Mouse (Mus musculus) embryonic facial prominence, embryonic 12.5 days (tissue): ENCODE data around the gene Lactb. TPM values are rescaled to one million over a fixed set of nuclear protein-coding genes. Genes with fewer than 3 reads are reported as not detected.

Source experiments
- ATAC-seq: fragments of 200-750 bp; cut with Nextera tagmentation; 2 replicates; pipeline ENCODE4 v1.8.0; 2017; ENCODE audit not compliant: insufficient number of reproducible peaks, insufficient read depth, low FRiP score, low TSS enrichment
- H3K27ac ChIP-seq: fragments of 300-500 bp; sonication (generic); 2 replicates; pipeline ENCODE4 v1.5.1; 2016; ENCODE audit warnings: mild to moderate bottlenecking
- H3K27me3 ChIP-seq: fragments of 300-500 bp; sonication (generic); 2 replicates; pipeline ENCODE4 v1.6.1; 2016; ENCODE audit warnings: mild to moderate bottlenecking, moderate library complexity
- H3K36me3 ChIP-seq: fragments of 300-500 bp; sonication (generic); 2 replicates; pipeline ENCODE4 v1.6.1; 2016; ENCODE audit warnings: mild to moderate bottlenecking
- H3K4me1 ChIP-seq: fragments of 300-500 bp; sonication (generic); 2 replicates; pipeline ENCODE4 v1.6.1; 2016
- H3K4me2 ChIP-seq: fragments of 300-500 bp; sonication (generic); replicated peaks from 2 replicates; pipeline ENCODE4 v1.6.1; 2016; ENCODE audit warnings: mild to moderate bottlenecking, moderate library complexity
- H3K4me3 ChIP-seq: fragments of 300-500 bp; sonication (generic); 2 replicates; pipeline ENCODE4 v1.5.1; 2016; ENCODE audit warnings: mild to moderate bottlenecking
- H3K9ac ChIP-seq: fragments of 300-500 bp; sonication (generic); 2 replicates; pipeline ENCODE4 v1.6.1; 2016; ENCODE audit warnings: mild to moderate bottlenecking, moderate library complexity
- H3K9me3 ChIP-seq: fragments of 300-500 bp; sonication (generic); 2 replicates; pipeline ENCODE4 v1.6.1; 2016; ENCODE audit warnings: mild to moderate bottlenecking, moderate library complexity
- WGBS: fragments of 180-500 bp; shearing (Covaris S2); methylation state at CpG from one replicate; pipeline ENCODE4 v1.1.7; 2016; 5-methylcytosine and 5-hydroxymethylcytosine counted together
- polyA plus RNA-seq: library from polyadenylated mRNA; unstranded; fragments of >200 nt; fragmentation: Nextera tagmentation; extraction: Ambion mirVana; gene quantifications from 2 replicates; pipeline ENCODE4 v1.2.1, GENCODE M21; 2016

Lactb gene
- polyA plus RNA-seq, 1 experiment from 2014 or later = 10.2 TPM

GRCm38 (mm10) chr9:66978468-66978867 is 3.2 kb upstream of the Lactb start:
- no peak overlapping the region for H3K9ac ChIP-seq
- H3K27ac ChIP-seq = no peak overlapping the region
- 0 out of 2 replicates have a peak, but pooled peaks cover 5% of the 10 kb centered on the region for H3K4me1 ChIP-seq
- no peak for ATAC-seq
- WGBS = 75% methylated on average over 1 of the region's 1 CpGs
- H3K36me3 ChIP-seq = no peaks in the 10 kb centered on the region
- no peak overlapping the region for H3K4me2 ChIP-seq
- H3K4me3 ChIP-seq = no peak overlapping the region
- no peaks in the 10 kb centered on the region for H3K9me3 ChIP-seq
- H3K27me3 ChIP-seq = no peaks in the 10 kb centered on the region

GRCm38 (mm10) chr9:66977982-66978381 is 2.7 kb upstream of the Lactb start:
- 81% methylated on average over 1 of the region's 1 CpGs for WGBS
- no peaks in the 10 kb centered on the region for H3K27me3 ChIP-seq
- no peaks in the 10 kb centered on the region for H3K9me3 ChIP-seq
- no peak for ATAC-seq
- no peak overlapping the region for H3K27ac ChIP-seq
- no peak overlapping the region for H3K9ac ChIP-seq
- H3K4me1 ChIP-seq = 0 out of 2 replicates have a peak, but pooled peaks cover 5% of the 10 kb centered on the region
- no peak overlapping the region for H3K4me2 ChIP-seq
- no peak overlapping the region for H3K4me3 ChIP-seq
- H3K36me3 ChIP-seq = no peaks in the 10 kb centered on the region

DNA sequence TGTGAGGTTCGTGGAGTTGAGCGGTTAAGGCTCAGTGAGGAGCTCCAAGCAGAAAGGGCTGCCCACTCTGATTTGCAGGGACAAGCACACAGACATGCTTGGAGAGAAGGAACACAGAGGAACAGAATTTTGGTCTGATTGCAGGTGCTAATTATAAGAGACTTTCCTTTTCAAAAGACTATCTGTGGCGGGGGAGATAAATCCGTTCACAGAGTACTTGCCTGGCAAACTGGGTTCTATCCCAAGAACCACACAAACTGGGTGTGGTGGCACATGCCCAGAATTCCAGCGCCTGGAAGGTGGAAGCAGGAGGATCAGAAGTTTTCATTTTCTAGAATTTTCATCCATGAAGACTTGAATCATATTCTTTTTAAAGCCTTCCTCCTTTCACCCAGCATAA is 1.8 kb upstream of the Lactb start:
- 77% methylated on average over 5 of the region's 5 CpGs for WGBS
- ATAC-seq = no peak
- H3K9ac ChIP-seq = no peak overlapping the region

GRCm38 (mm10) chr9:66974721-66975225 is 511 bp downstream of the Lactb start:
- peak overlapping the region; percentile 71 for H3K9ac ChIP-seq
- H3K27me3 ChIP-seq = no peaks in the 10 kb centered on the region
- H3K27ac ChIP-seq = peak overlapping the region; percentile 84
- under 1% methylated on average over 41 of the region's 41 CpGs for WGBS
- peaks cover 6% of the 10 kb centered on the region for H3K36me3 ChIP-seq
- peak overlapping the region; percentile 98 for H3K4me3 ChIP-seq
- H3K9me3 ChIP-seq = no peaks in the 10 kb centered on the region
- 0 out of 2 replicates have a peak, but pooled peaks cover 5% of the 10 kb centered on the region for H3K4me1 ChIP-seq
- peak; percentile 68 for ATAC-seq
- peak overlapping the region; percentile 71 for H3K4me2 ChIP-seq

More for the DNA sequence above, 1.8 kb upstream of the Lactb start:
- no peak overlapping the region for H3K4me2 ChIP-seq
- no peak overlapping the region for H3K27ac ChIP-seq
- H3K36me3 ChIP-seq = no peaks in the 10 kb centered on the region
- no peaks in the 10 kb centered on the region for H3K9me3 ChIP-seq
- 0 out of 2 replicates have a peak, but pooled peaks cover 5% of the 10 kb centered on the region for H3K4me1 ChIP-seq
- H3K4me3 ChIP-seq = no peak overlapping the region
- no peaks in the 10 kb centered on the region for H3K27me3 ChIP-seq

GRCm38 (mm10) chr9:66971116-66971515 is 4.2 kb downstream of the Lactb start:
- Histone ChIP-seq H3K27ac (no peak overlapping the region), H3K9ac (no peak overlapping the region), H3K36me3 (peaks cover 15% of the 10 kb centered on the region), H3K9me3 (no peaks in the 10 kb centered on the region), H3K4me3 (no peak overlapping the region), H3K27me3 (no peaks in the 10 kb centered on the region), H3K4me2 (no peak overlapping the region), H3K4me1 (0 out of 2 replicates have a peak, but pooled peaks cover 5% of the 10 kb centered on the region)
- ATAC-seq = no peak
- 87% methylated on average over 8 of the region's 8 CpGs for WGBS

GRCm38 (mm10) chr9:66967492-66967891 is 7.8 kb downstream of the Lactb start:
- no peak overlapping the region for H3K4me3 ChIP-seq
- no peak overlapping the region for H3K9ac ChIP-seq
- no peaks in the 10 kb centered on the region for H3K9me3 ChIP-seq
- no peaks in the 10 kb centered on the region for H3K27me3 ChIP-seq
- WGBS = 86% methylated on average over 8 of the region's 8 CpGs
- no peak for ATAC-seq
- H3K27ac ChIP-seq = no peak overlapping the region
- H3K4me2 ChIP-seq = no peak overlapping the region
- H3K36me3 ChIP-seq = peaks cover 15% of the 10 kb centered on the region
- no peaks in the 10 kb centered on the region for H3K4me1 ChIP-seq

DNA sequence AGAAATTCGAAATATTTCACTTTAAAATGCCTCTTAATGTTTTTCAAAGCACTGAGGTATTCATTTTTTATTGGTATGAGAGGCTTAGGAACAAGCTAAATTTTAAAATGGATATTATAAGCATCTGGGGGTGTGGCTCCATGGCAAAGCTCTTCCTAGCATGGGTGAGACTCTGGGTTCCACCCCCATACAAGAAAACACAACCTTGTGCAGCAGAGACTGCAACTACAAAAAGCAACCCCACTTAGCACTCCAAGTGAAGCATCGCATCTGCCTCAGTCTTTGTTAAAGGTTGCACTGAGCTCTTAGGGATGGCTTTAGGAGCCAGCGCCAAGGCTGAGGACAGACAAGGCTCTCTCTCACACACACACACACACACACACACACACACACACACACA is 13.8 kb downstream of the Lactb start:
- Histone ChIP-seq H3K36me3 (no peaks in the 10 kb centered on the region), H3K27me3 (no peaks in the 10 kb centered on the region), H3K27ac (no peak overlapping the region), H3K9me3 (no peaks in the 10 kb centered on the region), H3K4me1 (no peaks in the 10 kb centered on the region), H3K4me3 (no peak overlapping the region), H3K4me2 (no peak overlapping the region), H3K9ac (no peak overlapping the region)
- no peak for ATAC-seq
- WGBS = 73% methylated on average over 3 of the region's 3 CpGs

DNA sequence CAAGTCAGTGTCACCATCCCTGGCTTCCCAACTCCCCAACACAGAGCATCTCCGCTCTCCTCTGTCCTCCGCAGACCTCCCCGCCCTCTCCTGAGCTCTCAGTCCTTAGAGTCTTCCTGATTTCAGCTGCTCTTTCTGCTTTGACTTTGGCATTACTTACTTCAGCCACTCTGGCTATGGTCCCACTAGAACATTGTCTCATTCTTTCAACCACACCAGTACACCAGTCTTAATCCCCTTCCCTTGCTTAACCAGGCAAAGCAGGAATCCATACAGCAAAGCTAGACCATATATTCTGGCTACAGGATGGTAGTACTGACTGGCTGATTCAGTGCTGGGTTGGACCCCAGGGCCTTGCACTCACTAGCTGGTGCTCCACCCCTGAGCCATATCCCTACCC is 17.8 kb downstream of the Lactb start:
- H3K9ac ChIP-seq = no peak overlapping the region
- H3K4me2 ChIP-seq = no peak overlapping the region
- H3K27ac ChIP-seq = no peak overlapping the region
- 93% methylated on average over 3 of the region's 3 CpGs for WGBS
- no peaks in the 10 kb centered on the region for H3K4me1 ChIP-seq
- no peaks in the 10 kb centered on the region for H3K27me3 ChIP-seq
- H3K4me3 ChIP-seq = no peak overlapping the region
- H3K9me3 ChIP-seq = no peaks in the 10 kb centered on the region
- no peak for ATAC-seq
- no peaks in the 10 kb centered on the region for H3K36me3 ChIP-seq

GRCm38 (mm10) chr9:66952886-66953285 is 22.4 kb downstream of the Lactb start:
- H3K27ac ChIP-seq = no peak overlapping the region
- no peaks in the 10 kb centered on the region for H3K9me3 ChIP-seq
- H3K27me3 ChIP-seq = no peaks in the 10 kb centered on the region
- peaks cover 9% of the 10 kb centered on the region; the same call in 1 of the 2 replicates for H3K36me3 ChIP-seq
- no peak overlapping the region for H3K4me2 ChIP-seq
- no peak overlapping the region for H3K4me3 ChIP-seq
- H3K9ac ChIP-seq = no peak overlapping the region
- 85% methylated on average over 2 of the region's 2 CpGs for WGBS
- no peaks in the 10 kb centered on the region for H3K4me1 ChIP-seq
- ATAC-seq = no peak

- WGBS = 76% methylated on average over 8 of the region's 8 CpGs
- no peak for ATAC-seq
- Histone ChIP-seq H3K27me3 (no peaks in the 10 kb centered on the region), H3K4me1 (no peaks in the 10 kb centered on the region), H3K9me3 (no peaks in the 10 kb centered on the region), H3K4me2 (no peak overlapping the region), H3K4me3 (no peak overlapping the region), H3K27ac (no peak overlapping the region), H3K9ac (no peak overlapping the region), H3K36me3 (peaks cover 9% of the 10 kb centered on the region; the same call in 1 of the 2 replicates)
Observed at GRCm38 (mm10) chr9:66952321-66952720, 23.0 kb downstream of the Lactb start.

DNA sequence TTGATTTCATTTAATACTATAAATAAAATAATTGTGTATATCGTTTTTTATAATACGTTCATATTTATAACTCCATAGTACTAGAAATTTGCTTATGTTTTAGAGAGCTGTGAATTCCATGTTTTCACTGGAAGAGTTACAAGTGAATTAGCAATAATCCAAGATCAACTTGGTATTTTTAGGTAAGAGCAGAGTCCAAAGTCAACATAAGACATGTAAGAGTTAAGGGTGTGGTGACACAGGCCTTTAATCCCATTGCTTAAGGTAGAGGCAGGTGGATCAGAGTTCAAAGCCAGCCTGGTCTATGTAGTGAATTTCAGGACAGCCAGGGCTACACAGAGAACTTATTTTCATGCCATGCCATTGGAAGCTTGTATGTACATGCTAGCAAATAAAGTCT is 26.7 kb downstream of the Lactb start:
- Histone ChIP-seq H3K27me3 (no peaks in the 10 kb centered on the region), H3K4me2 (no peak overlapping the region), H3K4me1 (no peaks in the 10 kb centered on the region), H3K9me3 (no peaks in the 10 kb centered on the region), H3K36me3 (peaks cover 9% of the 10 kb centered on the region; the same call in 1 of the 2 replicates), H3K4me3 (no peak overlapping the region), H3K27ac (no peak overlapping the region), H3K9ac (no peak overlapping the region)
- no peak for ATAC-seq
- WGBS = 93% methylated on average over 2 of the region's 2 CpGs

DNA sequence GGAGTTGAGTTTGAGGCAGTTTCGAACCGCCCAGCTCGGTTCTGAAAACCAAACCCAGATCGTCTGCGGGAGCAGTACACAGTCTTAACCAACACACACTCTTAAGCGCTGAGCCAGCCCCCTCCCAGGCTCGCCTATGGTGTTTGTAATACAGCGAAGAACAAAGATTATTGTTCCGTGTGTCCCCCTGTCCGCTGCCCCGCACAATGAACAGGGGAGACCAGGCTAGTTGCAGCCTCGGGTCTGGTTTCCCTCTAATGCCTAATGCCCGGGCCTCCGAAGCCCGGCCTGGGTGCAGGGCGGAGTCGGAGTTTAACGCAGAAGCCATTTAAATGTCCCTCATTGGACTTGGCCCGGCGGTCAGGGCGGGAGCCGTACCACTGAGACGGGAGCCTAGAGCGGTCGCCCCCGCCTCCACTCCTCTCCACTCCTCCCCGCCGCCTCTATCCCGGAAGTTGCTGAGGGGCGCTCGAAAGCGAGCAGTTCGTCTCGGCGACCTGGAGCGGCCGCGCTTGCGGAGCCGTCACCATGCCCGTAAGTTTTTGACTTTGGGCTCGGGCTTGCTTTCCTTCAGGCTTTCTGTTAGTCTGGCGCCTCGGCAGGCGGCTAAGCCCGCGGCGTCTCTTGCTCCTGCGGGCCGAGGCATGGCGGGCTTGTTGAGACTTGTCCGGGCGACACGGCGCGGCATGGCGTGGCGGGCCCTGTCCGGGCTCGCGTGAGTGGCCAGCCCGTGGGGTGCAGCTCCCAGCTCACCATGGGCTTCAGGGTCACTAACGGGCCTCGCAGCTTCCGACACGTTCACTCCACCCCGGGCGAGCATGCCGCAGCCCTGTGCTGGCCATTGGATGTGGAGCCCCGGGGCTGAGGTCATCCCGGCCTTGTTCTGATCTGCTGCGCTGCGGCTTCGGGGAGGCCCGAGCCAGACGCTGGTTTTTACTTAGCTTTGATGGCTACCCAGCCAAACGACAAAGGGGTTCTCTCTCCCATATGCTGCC is 29.3 kb downstream of the Lactb start, which contains the start of gene Rps27l:
Gene Rps27l, plus strand, starts transcription at position 440 of the 995 bp plus-strand sequence.
- ATAC-seq = peak; percentile 98
- Histone ChIP-seq H3K4me1 (0 out of 2 replicates have a peak, but pooled peaks cover 2% of the 10 kb centered on the region), H3K4me2 (peak within 1 kb of the TSS; percentile 62), H3K4me3 (peak within 1 kb of the TSS; percentile 81), H3K9me3 (no peaks in the 10 kb centered on the region), H3K36me3 (peaks cover 9% of the 10 kb centered on the region; the same call in 1 of the 2 replicates), H3K27me3 (no peaks in the 10 kb centered on the region), H3K27ac (peak within 1 kb of the TSS; percentile 95), H3K9ac (peak within 1 kb of the TSS; percentile 87)
- WGBS = under 1% methylated on average over 77 of the region's 77 CpGs
